Mouse (Mus musculus) heart, embryonic 13.5 days (tissue): Measurements from ENCODE around the gene Esf1. TPM values are rescaled to one million over a fixed set of nuclear protein-coding genes. Genes with fewer than 3 reads are reported as not detected.
"Not testable (repeated sequence)": the region's sequence is repeated elsewhere in the genome, so short reads cannot be mapped to it uniquely, and the experiment has no call there.

Source experiments
- ATAC-seq: fragments of 200-750 bp; cut with Nextera tagmentation; 2 replicates; pipeline ENCODE4 v1.8.0; 2017; ENCODE audit warnings: moderate TSS enrichment; ENCODE audit not compliant: insufficient number of reproducible peaks, low FRiP score, low TSS enrichment; ENCODE audit errors: extremely low read depth
- H3K27ac ChIP-seq: fragments of 300-500 bp; sonication (generic); replicated peaks from 2 replicates; pipeline ENCODE4 v1.5.1; 2015; ENCODE audit warnings: moderate library complexity, mild to moderate bottlenecking, inconsistent platforms
- H3K27me3 ChIP-seq: fragments of 300-500 bp; sonication (generic); replicated peaks from 2 replicates; pipeline ENCODE4 v1.6.1; 2015; ENCODE audit warnings: mild to moderate bottlenecking, inconsistent platforms
- H3K36me3 ChIP-seq: fragments of 300-500 bp; sonication (generic); 2 replicates; pipeline ENCODE4 v1.6.1; 2015; ENCODE audit warnings: mild to moderate bottlenecking, inconsistent platforms
- H3K4me1 ChIP-seq: fragments of 300-500 bp; sonication (generic); 2 replicates; pipeline ENCODE4 v1.6.1; 2015; ENCODE audit warnings: inconsistent platforms
- H3K4me2 ChIP-seq: fragments of 300-500 bp; sonication (generic); 2 replicates; pipeline ENCODE4 v1.6.1; 2015; ENCODE audit warnings: inconsistent platforms, mild to moderate bottlenecking, moderate library complexity
- H3K4me3 ChIP-seq: fragments of 300-500 bp; sonication (generic); 2 replicates; pipeline ENCODE4 v1.5.1; 2015; ENCODE audit warnings: moderate library complexity, mild to moderate bottlenecking, inconsistent platforms
- H3K9ac ChIP-seq: fragments of 300-500 bp; sonication (generic); 2 replicates; pipeline ENCODE4 v1.6.1; 2015; ENCODE audit warnings: inconsistent platforms, mild to moderate bottlenecking, moderate library complexity
- H3K9me3 ChIP-seq: fragments of 300-500 bp; sonication (generic); 2 replicates; pipeline ENCODE4 v1.6.1; 2016; ENCODE audit warnings: inconsistent platforms
- WGBS: fragments of 180-500 bp; shearing (Covaris S2); methylation state at CpG from one replicate; pipeline ENCODE4 v1.1.7; 2015; ENCODE audit warnings: mixed read lengths; 5-methylcytosine and 5-hydroxymethylcytosine counted together
- polyA plus RNA-seq: library from polyadenylated mRNA; unstranded; fragments of >200 nt; fragmentation: Nextera tagmentation; extraction: Ambion mirVana; gene quantifications from 2 replicates; pipeline ENCODE4 v1.2.1, GENCODE M21; 2015

Gene Esf1
- polyA plus RNA-seq, 1 experiment from 2014 or later: 15.3 TPM

GRCm38 (mm10) chr2:140084245-140084644 is 86.1 kb downstream of the Esf1 start:
- H3K9ac ChIP-seq: no peak overlapping the region
- H3K4me1 ChIP-seq: no peaks in the 10 kb centered on the region
- ATAC-seq: no peak
- no peak overlapping the region for H3K4me3 ChIP-seq
- H3K27me3 ChIP-seq: no peaks in the 10 kb centered on the region
- WGBS: 80% methylated on average over 7 of the region's 7 CpGs
- H3K27ac ChIP-seq: no peak overlapping the region
- H3K9me3 ChIP-seq: no peaks in the 10 kb centered on the region
- no peaks in the 10 kb centered on the region for H3K36me3 ChIP-seq
- no peak overlapping the region for H3K4me2 ChIP-seq

GRCm38 (mm10) chr2:140080747-140081577 is 89.4 kb downstream of the Esf1 start:
- Histone ChIP-seq H3K27me3 (no peaks in the 10 kb centered on the region), H3K9me3 (no peaks in the 10 kb centered on the region), H3K4me1 (no peaks in the 10 kb centered on the region), H3K4me2 (no peak overlapping the region), H3K27ac (no peak overlapping the region), H3K9ac (no peak overlapping the region), H3K36me3 (no peaks in the 10 kb centered on the region), H3K4me3 (no peak overlapping the region)
- no peak for ATAC-seq
- WGBS: 76% methylated on average over 11 of the region's 11 CpGs

DNA sequence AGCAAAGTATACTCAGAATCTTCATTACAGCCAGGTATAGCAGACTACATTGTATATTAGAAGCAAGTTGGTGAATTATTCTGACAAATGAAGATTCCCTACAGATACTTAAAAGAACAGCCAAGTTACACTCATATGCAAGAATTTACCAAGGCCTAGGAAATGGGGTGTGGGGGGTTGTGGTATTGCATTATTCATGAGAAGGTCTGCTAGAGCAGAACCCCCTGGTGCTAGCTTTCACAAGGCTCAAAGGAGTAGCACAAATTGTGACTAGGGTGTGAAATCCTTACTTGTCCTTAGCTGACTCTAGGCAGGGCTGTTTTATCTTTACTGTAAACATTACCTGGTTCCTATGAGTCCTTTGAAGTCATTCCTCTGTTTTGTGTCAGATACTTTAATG is 91.1 kb downstream of the Esf1 start:
- H3K4me2 ChIP-seq, H3K9ac ChIP-seq, ATAC-seq, H3K27me3 ChIP-seq, H3K9me3 ChIP-seq, H3K36me3 ChIP-seq, H3K27ac ChIP-seq, H3K4me3 ChIP-seq, H3K4me1 ChIP-seq: not testable (repeated sequence)

DNA sequence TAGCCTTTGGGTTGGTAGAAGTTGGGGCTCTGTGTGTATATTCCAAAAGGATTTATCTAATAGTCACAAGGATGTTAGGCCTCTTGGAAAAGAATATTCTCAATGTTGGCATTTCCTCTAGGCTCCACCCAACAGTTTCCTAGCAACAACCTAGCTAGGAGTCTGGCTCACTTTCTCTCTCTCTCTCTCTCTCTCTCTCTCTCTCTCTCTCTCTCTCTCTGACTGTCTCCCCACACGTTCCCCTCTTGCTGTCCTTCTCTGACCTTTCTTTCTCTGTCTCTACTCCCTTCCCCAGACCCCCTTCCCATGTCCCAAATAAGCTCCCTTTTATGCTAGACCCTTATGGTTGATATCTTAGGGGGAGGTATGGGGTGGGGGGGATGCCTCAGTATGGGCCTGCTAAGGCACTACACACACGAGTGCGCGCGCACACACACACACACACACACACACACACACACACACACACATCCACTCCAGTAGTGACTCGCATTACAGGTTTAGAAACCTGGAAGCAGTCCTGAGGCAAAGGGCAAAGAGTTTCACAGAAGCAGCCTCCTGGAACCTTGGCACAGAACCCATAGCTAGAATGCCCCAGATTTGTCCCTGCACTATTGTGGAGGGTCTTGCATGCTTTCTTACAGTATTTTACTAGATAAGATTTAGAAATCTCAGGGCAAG is 91.6 kb downstream of the Esf1 start:
- no peaks in the 10 kb centered on the region for H3K9me3 ChIP-seq

GRCm38 (mm10) chr2:140077476-140077875 is 92.9 kb downstream of the Esf1 start:
- Histone ChIP-seq H3K9ac (no peak overlapping the region), H3K36me3 (no peaks in the 10 kb centered on the region), H3K27ac (no peak overlapping the region), H3K4me1 (no peaks in the 10 kb centered on the region), H3K4me2 (no peak overlapping the region), H3K4me3 (no peak overlapping the region), H3K9me3 (no peaks in the 10 kb centered on the region), H3K27me3 (no peaks in the 10 kb centered on the region)
- no peak for ATAC-seq
- 30% methylated on average over 1 of the region's 1 CpGs for WGBS

More for the DNA sequence above, 91.6 kb downstream of the Esf1 start:
- Histone ChIP-seq H3K27me3 (no peaks in the 10 kb centered on the region), H3K4me3 (no peak overlapping the region), H3K36me3 (no peaks in the 10 kb centered on the region), H3K4me2 (no peak overlapping the region), H3K27ac (no peak overlapping the region), H3K9ac (no peak overlapping the region), H3K4me1 (no peaks in the 10 kb centered on the region)
- ATAC-seq: no peak
- whole genome bisulfite sequencing: 44% methylated on average over 6 of the region's 6 CpGs

GRCm38 (mm10) chr2:140075150-140075549 is 95.2 kb downstream of the Esf1 start:
- 68% methylated on average over 3 of the region's 3 CpGs for WGBS
- no peak overlapping the region for H3K4me3 ChIP-seq
- no peak overlapping the region for H3K27ac ChIP-seq
- no peak for ATAC-seq
- no peaks in the 10 kb centered on the region for H3K9me3 ChIP-seq
- H3K4me2 ChIP-seq: no peak overlapping the region
- H3K9ac ChIP-seq: no peak overlapping the region
- H3K27me3 ChIP-seq: no peaks in the 10 kb centered on the region
- H3K36me3 ChIP-seq: no peaks in the 10 kb centered on the region
- H3K4me1 ChIP-seq: no peaks in the 10 kb centered on the region

Other genes starting within 250 kb of the Esf1 start
- gene Tasp1, start 103.8 kb downstream of the Esf1 start, polyA plus RNA-seq: 11.8 and 12.9 TPM in 2 replicates
- not detected in 2 replicates for gene Gm17374, start 18.5 kb downstream of the Esf1 start, polyA plus RNA-seq
- 32.3 and 37.3 TPM in 2 replicates for gene Ndufaf5, start 85 bp upstream of the Esf1 start, polyA plus RNA-seq
- not detected in 2 replicates for gene Sel1l2, start 219.1 kb upstream of the Esf1 start, polyA plus RNA-seq
- 23.7 and 27.5 TPM in 2 replicates for gene Macrod2, start 224.7 kb upstream of the Esf1 start, polyA plus RNA-seq